Mouse (Mus musculus) mouse trophoblast stem cell (cell line): Measurements from ENCODE around the gene Peak1.

Source experiments
- in situ Hi-C, 2 experiments: fragments of 300-500 bp; cut with MseI, MboI; formaldehyde crosslinking; loops; 2 replicates in 1 of 2; 3 replicates in 1 of 2; pipeline ENCODE4 v1.15.1; 2025

Gene Peak1

DNA sequence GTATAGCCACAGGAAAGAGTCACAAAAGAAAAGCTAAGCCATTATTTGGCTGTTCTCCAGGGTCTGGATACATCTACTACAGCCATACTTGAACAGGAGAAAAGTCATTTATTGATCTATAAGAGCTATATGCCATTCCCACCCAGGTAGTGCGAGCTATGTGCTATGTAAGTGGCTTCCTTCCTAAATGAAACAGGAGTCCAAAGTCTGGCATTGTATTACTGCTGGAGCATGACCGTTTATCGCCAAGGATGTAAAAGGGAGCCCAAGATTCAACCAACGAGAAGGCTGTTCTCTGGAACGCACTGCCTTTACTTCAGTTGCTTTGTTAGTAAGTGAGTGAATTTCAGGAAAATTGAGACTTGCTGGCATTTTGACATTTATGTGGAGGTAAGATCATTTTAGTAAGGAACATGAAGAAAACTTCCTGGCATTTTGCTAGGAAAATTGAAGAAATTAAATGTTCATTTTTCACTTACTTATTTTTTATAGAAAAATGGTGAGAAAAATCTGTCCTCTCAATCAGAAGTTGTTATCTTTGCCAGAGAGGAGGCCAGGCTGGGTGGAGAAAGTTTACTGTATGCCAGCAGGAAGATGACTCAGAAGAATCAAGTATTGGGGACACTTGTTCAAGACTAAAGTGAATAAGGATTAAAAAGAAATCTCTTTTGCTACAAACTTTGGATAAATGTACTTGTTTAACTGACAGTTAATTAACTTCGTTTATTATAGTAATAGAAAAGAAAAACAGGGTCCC, 162.0 kb downstream of the Peak1 start:
- in situ Hi-C loops: no loop called here

GRCm38 (mm10) chr9:56244336-56244735, 173.5 kb downstream of the Peak1 start:
- in situ Hi-C loops: no loop called here

DNA sequence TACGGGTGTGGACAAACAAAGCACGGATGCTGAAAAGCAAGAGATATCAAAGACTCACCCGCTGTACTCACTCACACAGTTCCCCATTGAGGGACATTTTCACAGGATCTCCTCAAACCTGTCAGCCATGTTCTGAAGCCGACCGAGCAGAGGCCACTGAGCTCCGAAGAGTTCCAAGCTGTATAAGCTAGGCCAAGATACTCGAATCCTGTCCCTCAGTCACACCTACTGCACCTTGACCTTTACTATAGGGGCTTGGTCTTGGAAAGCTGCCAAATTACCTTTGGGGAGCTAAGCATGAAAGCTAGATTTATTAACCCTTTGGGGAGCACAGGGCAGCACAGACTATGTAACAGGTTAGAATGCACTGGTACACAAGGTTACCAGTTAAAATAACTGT, 174.0 kb downstream of the Peak1 start:
- in situ Hi-C loops: no loop called here

DNA sequence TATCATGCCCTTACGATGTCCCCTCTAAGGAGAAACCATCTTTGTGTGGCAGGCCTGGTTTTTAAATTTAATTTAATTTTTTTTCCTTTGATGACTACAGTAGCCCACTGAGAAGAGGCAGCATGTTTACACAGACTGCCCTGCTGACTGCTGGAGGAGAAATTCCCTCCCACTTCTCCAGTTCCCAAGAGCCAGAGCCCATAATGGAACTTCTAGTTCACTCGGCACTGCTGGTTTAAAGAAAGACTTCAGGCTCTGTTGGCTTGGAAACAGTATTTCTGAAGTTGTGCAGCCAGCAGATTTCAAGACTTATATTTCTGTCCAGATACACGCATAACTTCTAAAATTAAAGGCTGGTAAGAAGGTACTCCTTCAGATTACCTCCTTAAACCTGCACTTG, 175.2 kb downstream of the Peak1 start:
- in situ Hi-C loops: no loop called here

- in situ Hi-C loops: no loop called here
Measured at GRCm38 (mm10) chr9:56241076-56241475, 176.8 kb downstream of the Peak1 start.

GRCm38 (mm10) chr9:56235871-56236298, 182.0 kb downstream of the Peak1 start:
- in situ Hi-C loops: no loop called here

- in situ Hi-C loops: no loop called here
Measured at GRCm38 (mm10) chr9:56235281-56235680, 182.6 kb downstream of the Peak1 start.

- in situ Hi-C loops: no loop called here
Measured at GRCm38 (mm10) chr9:56234561-56234960, 183.3 kb downstream of the Peak1 start.

DNA sequence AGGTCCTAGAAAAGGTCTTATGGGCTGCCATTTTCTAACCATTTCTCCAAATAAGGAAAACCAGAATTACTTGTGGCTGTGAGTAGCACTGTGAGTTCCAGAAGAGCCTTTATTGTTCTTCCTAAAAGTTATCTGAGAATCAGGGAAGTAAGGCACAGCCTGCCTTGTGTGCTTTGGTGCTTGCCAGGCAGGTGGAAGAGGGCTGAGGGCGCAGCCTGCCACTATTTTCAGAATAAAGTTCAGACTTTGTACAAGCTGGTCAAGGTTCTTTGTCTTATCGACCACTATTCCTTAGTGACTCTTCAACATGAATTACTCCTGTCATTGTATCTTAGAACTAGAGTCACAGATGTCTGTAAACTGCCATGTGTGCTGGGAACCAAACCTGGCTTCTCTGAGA, 184.6 kb downstream of the Peak1 start:
- in situ Hi-C loops: no loop called here

GRCm38 (mm10) chr9:56230906-56231305, 187.0 kb downstream of the Peak1 start:
- in situ Hi-C loops: no loop called here

GRCm38 (mm10) chr9:56227626-56228025, 190.2 kb downstream of the Peak1 start:
- in situ Hi-C loops: no loop called here

DNA sequence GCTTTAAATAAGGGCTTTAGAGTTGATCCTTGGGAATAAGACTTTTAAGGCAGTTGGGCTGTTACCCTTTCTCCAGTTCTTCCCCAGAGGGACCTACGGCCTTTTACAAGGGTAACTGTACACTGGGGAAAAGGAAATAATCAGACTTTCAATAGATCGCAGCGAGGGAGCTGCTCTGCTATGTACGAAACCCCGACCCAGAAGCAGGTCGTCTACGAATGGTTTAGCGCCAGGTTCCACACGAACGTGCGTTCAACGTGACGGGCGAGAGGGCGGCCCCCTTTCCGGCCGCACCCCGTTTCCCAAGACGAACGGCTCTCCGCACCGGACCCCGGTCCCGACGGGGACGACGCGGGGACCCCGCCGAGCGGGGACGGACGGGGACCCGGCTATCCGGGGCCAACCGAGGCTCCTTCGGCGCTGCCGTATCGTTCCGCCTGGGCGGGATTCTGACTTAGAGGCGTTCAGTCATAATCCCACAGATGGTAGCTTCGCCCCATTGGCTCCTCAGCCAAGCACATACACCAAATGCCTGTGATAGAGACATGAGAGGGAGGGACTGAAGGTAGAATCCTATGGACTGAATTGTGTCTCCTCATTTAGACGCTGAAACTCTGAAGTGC, 194.3 kb downstream of the Peak1 start:
- in situ Hi-C loops: loop anchor here in 1 of 2 experiments (25.0 kb wide), 1 partner anchor 289 kb away; no protein-coding TSS in a partner anchor

DNA sequence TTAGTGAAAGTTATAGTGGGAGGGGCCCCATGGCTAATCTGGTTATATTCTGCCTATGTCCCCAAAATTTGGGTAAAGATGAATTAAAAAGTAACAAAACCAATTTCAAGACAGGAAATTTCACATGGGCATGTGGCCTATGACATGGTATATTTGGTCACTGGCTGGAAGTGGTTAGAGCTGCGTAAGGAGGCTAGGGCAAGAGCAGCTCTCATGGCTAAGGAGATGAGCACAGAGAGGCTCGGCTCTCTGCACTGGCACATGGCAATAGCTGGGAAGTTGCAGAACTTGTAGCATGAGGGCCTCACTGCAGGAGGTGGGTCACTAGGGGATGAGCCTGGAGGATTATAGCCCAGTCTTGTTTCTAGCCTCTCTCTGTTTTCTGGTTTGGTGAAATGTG, 199.0 kb downstream of the Peak1 start:
- in situ Hi-C loops: loop anchor here in 1 of 2 experiments (25.0 kb wide), 1 partner anchor 293 kb away; no protein-coding TSS in a partner anchor

DNA sequence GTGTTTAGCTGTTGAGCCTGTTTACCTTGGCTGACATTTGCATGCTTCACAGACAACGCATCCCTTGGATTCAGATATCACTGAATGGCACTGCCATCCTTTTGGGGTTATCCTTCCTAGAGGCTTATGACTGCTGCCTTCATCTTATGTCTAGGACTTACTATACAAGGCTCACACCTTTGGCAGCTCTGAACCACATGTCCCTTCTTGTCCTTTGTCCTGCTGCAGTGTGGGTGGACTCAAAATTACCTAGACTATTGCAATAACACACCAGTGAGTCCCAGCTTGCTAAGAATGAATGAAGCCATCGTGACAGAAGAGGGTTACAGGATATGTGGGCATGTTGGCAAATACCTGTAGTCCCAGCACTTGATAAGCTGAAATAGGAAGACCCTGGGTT, 199.8 kb downstream of the Peak1 start:
- in situ Hi-C loops: loop anchor here in 1 of 2 experiments (25.0 kb wide), 1 partner anchor 294 kb away; no protein-coding TSS in a partner anchor

- in situ Hi-C loops: loop anchor here in 1 of 2 experiments (25.0 kb wide), 1 partner anchor 295 kb away; no protein-coding TSS in a partner anchor
Measured at GRCm38 (mm10) chr9:56217386-56217785, 200.5 kb downstream of the Peak1 start.

- in situ Hi-C loops: loop anchor here in 1 of 2 experiments (25.0 kb wide), 1 partner anchor 299 kb away; no protein-coding TSS in a partner anchor
Measured at GRCm38 (mm10) chr9:56213451-56214291, 204.2 kb downstream of the Peak1 start.

DNA sequence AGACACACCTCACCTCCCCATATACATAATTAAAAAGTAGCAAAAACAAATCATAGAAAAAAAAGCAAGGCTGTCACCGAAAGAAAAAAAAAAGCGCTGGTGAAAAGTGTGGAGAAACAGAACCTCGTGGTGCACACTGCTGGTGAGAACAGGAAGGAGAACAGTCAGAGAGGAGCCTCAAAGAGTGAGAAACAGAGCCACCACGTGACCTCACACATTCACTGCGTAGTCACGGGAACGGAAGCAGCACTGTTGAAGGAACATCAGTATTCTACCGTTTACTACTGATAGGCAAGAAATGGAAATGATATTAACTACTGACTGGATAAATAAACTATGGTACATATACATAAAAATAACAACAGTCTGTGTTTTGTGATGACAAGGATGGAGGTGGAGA, 209.1 kb downstream of the Peak1 start:
- in situ Hi-C loops: loop anchor here in 1 of 2 experiments (25.0 kb wide), 1 partner anchor 303 kb away; no protein-coding TSS in a partner anchor

GRCm38 (mm10) chr9:56207516-56207915, 210.4 kb downstream of the Peak1 start:
- in situ Hi-C loops: loop anchor here in 1 of 2 experiments (25.0 kb wide), 1 partner anchor 305 kb away; no protein-coding TSS in a partner anchor

GRCm38 (mm10) chr9:56207083-56207482, 210.8 kb downstream of the Peak1 start:
- in situ Hi-C loops: loop anchor here in 1 of 2 experiments (25.0 kb wide), 1 partner anchor 305 kb away; no protein-coding TSS in a partner anchor

GRCm38 (mm10) chr9:56205336-56205735, 212.5 kb downstream of the Peak1 start:
- in situ Hi-C loops: loop anchor here in 1 of 2 experiments (25.0 kb wide), 1 partner anchor 307 kb away; no protein-coding TSS in a partner anchor

DNA sequence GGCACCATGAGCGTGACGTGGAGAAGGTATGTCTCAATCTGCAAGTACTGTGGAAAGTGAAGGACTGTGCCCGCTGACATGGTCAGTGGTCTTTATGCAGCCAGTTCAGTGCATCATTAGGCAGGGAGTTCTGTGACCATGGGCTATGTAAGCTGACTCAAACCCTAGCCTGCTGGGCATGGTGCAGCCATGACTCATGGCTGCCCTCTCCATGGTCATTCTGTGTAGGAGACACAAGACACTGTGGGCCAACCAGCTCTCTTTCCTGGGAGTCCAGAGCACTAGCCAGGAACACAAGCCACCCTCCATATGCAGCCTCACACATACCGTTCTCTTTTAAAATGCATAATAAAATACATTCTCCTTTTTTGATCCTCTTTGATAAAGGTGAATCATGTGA, 213.6 kb downstream of the Peak1 start:
- in situ Hi-C loops: loop anchor here in 1 of 2 experiments (25.0 kb wide), 1 partner anchor 308 kb away; no protein-coding TSS in a partner anchor
